Mouse (Mus musculus) small intestine, adult 2 months (tissue): ENCODE data around the gene Prg2.

Source experiments
- CTCF ChIP-seq: fragments of 200-500 bp; IDR thresholded peaks from 2 replicates; pipeline ENCODE4 v1.5.1; 2012; ENCODE audit warnings: low read depth, mild to moderate bottlenecking, control low read depth, inconsistent platforms, low read length, moderate library complexity, mixed read lengths; ENCODE audit not compliant: insufficient replicate concordance, insufficient read length; ENCODE audit errors: extremely low read depth
- POLR2A ChIP-seq: fragments of 200-500 bp; IDR thresholded peaks from 2 replicates; pipeline ENCODE4 v1.6.1; 2012; ENCODE audit warnings: low read depth, mild to moderate bottlenecking, control low read depth, inconsistent platforms, low read length, moderate library complexity

DNA sequence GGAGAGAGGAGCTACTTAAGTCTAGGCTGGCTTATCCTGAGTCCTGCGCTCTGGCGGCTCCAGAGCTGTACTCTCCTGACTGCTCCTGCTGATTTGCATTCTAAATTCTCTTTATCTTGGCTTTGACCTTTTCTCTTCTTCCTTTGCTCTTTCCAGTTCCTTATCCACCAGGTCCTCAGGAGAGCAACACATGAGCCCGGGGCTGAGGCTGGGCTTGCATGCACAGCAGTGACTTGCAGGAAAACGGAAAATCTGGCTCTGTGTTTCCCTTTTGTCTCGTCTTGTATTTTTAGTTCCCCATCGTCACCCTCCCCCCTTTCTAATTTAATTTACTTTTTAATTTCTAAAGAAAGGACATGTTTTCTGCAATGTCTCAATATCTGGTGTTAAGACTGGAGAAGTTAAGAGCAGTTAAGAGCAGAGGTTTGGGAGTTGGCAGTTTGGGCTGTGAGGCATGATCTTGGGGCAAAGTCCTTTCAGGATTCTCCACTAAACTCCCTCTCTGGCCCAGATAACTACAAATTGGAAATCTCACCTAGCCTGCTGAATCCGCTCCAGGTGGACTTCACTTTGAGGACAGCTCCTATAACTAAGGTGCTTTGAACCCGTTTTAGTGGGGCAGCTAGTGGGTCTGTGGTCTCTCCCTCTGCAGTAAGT lies 46.1 kb upstream of the Prg2 start:
- TF ChIP-seq POLR2A (no peak), CTCF (no peak)
